Mouse (Mus musculus) heart, embryonic 15.5 days (tissue): ENCODE data around the gene Ccdc155. TPM values are rescaled to one million over a fixed set of nuclear protein-coding genes. Genes with fewer than 3 reads are reported as not detected.

ENCODE experiments used
- ATAC-seq: fragments of 200-750 bp; cut with Nextera tagmentation; replicated peaks from 2 replicates; pipeline ENCODE4 v1.8.0; 2017; ENCODE audit warnings: low read depth, moderate TSS enrichment; ENCODE audit not compliant: insufficient number of reproducible peaks, insufficient read depth, low FRiP score
- H3K27ac ChIP-seq: fragments of 300-500 bp; sonication (generic); 2 replicates; pipeline ENCODE4 v1.5.1; 2015; ENCODE audit warnings: mild to moderate bottlenecking, inconsistent platforms
- H3K27me3 ChIP-seq: fragments of 300-500 bp; sonication (generic); 2 replicates; pipeline ENCODE4 v1.6.1; 2015; ENCODE audit warnings: inconsistent platforms
- H3K36me3 ChIP-seq: fragments of 300-500 bp; sonication (generic); 2 replicates; pipeline ENCODE4 v1.6.1; 2015; ENCODE audit warnings: mild to moderate bottlenecking, inconsistent platforms
- H3K4me1 ChIP-seq: fragments of 300-500 bp; sonication (generic); replicated peaks from 2 replicates; pipeline ENCODE4 v1.6.1; 2015; ENCODE audit warnings: inconsistent platforms
- H3K4me2 ChIP-seq: fragments of 300-500 bp; sonication (generic); 2 replicates; pipeline ENCODE4 v1.6.1; 2015; ENCODE audit warnings: inconsistent platforms, mild to moderate bottlenecking, moderate library complexity
- H3K4me3 ChIP-seq: fragments of 300-500 bp; sonication (generic); 2 replicates; pipeline ENCODE4 v1.5.1; 2015; ENCODE audit warnings: mild to moderate bottlenecking, inconsistent platforms
- H3K9ac ChIP-seq: fragments of 300-500 bp; sonication (generic); 2 replicates; pipeline ENCODE4 v1.6.1; 2015; ENCODE audit warnings: mild to moderate bottlenecking, inconsistent platforms
- H3K9me3 ChIP-seq: fragments of 300-500 bp; sonication (generic); replicated peaks from 2 replicates; pipeline ENCODE4 v1.6.1; 2016; ENCODE audit warnings: inconsistent platforms
- WGBS: fragments of 180-500 bp; shearing (Covaris S2); methylation state at CpG from one replicate; pipeline ENCODE4 v1.1.7; 2015; ENCODE audit warnings: mixed read lengths; 5-methylcytosine and 5-hydroxymethylcytosine counted together
- polyA plus RNA-seq: library from polyadenylated mRNA; unstranded; fragments of >200 nt; fragmentation: Nextera tagmentation; extraction: Ambion mirVana; gene quantifications from 2 replicates; pipeline ENCODE4 v1.2.1, GENCODE M21; 2015

Gene Ccdc155
- 0.53 and 0.80 TPM in 2 replicates for polyA plus RNA-seq

GRCm38 (mm10) chr7:45204380-45205143 is at the start of gene Ccdc155:
Gene Ccdc155 (minus strand): TSS chr7:45204892.
- Histone ChIP-seq H3K4me2 (peak within 1 kb of the TSS; percentile 64), H3K4me3 (peak within 1 kb of the TSS; percentile 49), H3K4me1 (peaks cover 4% of the 10 kb centered on the region; the same call in 1 of the 2 replicates), H3K27me3 (no peaks in the 10 kb centered on the region), H3K36me3 (no peaks in the 10 kb centered on the region), H3K27ac (no peak within 1 kb of the TSS), H3K9me3 (no peaks in the 10 kb centered on the region), H3K9ac (peak within 1 kb of the TSS; percentile 12; the same call in 1 of the 2 replicates)
- peak; percentile 88 for ATAC-seq
- WGBS = 8% methylated on average over 44 of the region's 44 CpGs

DNA sequence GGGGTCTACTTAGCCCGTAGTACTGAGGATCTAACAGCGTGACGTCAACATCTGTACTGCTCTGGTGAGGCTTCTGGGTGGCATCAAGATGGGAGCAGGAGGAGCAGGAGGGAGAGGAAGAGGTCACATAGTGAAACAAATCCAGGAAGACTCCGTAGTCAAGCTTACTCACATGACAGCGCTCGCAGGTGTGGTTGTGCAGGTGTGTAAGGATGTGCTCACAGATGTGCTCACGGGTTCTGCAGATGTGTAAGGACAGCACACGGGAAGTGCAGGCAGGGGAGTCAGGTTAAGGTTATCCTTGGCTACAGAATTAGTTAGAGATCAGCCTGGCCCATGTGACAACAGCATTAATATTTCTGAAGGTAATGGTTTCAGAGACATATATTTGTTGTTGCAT is 49.1 kb upstream of the Ccdc155 start:
- Histone ChIP-seq H3K27ac (no peak overlapping the region), H3K36me3 (no peaks in the 10 kb centered on the region), H3K4me1 (0 out of 2 replicates have a peak, but pooled peaks cover 4% of the 10 kb centered on the region), H3K27me3 (no peaks in the 10 kb centered on the region), H3K4me2 (no peak overlapping the region), H3K9ac (no peak overlapping the region), H3K4me3 (no peak overlapping the region), H3K9me3 (no peaks in the 10 kb centered on the region)
- ATAC-seq = no peak
- WGBS = 86% methylated on average over 8 of the region's 8 CpGs

DNA sequence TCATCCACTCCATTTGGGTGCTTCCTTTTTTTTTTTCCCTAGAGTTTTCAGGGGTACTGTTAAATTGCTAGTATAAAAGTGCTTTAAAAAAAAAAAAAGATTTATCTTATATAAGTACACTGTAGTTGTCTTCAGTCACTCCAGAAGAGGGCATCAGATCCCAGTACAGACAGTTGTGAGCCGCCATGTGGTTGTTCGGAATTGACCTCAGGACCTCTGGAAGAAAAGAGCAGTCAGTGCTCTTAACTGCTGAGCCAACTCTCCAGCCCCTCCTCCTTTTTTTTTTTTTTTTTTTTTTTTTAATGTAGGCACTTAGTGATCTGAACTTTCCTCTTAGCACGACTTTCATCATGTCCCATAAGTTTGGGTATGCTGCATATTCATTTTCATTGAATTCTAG is 43.0 kb upstream of the Ccdc155 start:
- Histone ChIP-seq H3K4me1 (no peaks in the 10 kb centered on the region), H3K4me2 (no peak overlapping the region), H3K9ac (no peak overlapping the region), H3K27ac (no peak overlapping the region), H3K4me3 (no peak overlapping the region), H3K36me3 (no peaks in the 10 kb centered on the region), H3K27me3 (no peaks in the 10 kb centered on the region), H3K9me3 (no peaks in the 10 kb centered on the region)
- ATAC-seq = no peak
- 27% methylated on average over 3 of the region's 3 CpGs for WGBS

DNA sequence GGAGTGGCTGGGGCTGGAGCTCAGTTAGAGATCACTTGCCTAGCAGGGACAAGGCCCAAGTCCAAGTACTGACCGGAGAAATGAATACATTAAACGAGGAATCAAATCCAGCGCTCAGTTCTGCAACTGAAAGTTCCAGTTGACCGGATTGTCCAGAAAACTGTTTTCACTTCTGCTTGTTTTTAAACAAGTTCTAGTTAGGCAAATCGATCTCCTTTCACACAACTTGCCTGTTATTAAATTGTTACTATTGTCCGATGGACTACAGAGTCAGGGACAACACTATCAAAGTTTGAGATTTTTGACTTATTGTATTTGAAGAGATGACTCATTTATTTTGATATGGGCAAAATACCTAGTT is 36.7 kb upstream of the Ccdc155 start:
- peaks cover 12% of the 10 kb centered on the region for H3K4me1 ChIP-seq
- WGBS = 84% methylated on average over 6 of the region's 6 CpGs
- peaks cover 2% of the 10 kb centered on the region; the same call in 1 of the 2 replicates for H3K27me3 ChIP-seq
- no peaks in the 10 kb centered on the region for H3K36me3 ChIP-seq
- no peak overlapping the region for H3K4me3 ChIP-seq
- peak overlapping the region; percentile 55 for H3K4me2 ChIP-seq
- ATAC-seq = no peak
- H3K27ac ChIP-seq = no peak overlapping the region
- H3K9ac ChIP-seq = no peak overlapping the region
- H3K9me3 ChIP-seq = no peaks in the 10 kb centered on the region

- Histone ChIP-seq H3K27ac (no peak within 1 kb of the TSS), H3K27me3 (peaks cover 2% of the 10 kb centered on the region; the same call in 1 of the 2 replicates), H3K9ac (peak within 1 kb of the TSS; percentile 32; the same call in 1 of the 2 replicates), H3K36me3 (no peaks in the 10 kb centered on the region), H3K4me2 (peak within 1 kb of the TSS; percentile 55), H3K4me3 (peak within 1 kb of the TSS; percentile 26), H3K9me3 (no peaks in the 10 kb centered on the region), H3K4me1 (peaks cover 15% of the 10 kb centered on the region)
- WGBS = 20% methylated on average over 53 of the region's 53 CpGs
- 0 out of 2 replicates have a peak, but pooled peaks have one; percentile 28 for ATAC-seq
Measured at GRCm38 (mm10) chr7:45240633-45241388, 36.1 kb upstream of the Ccdc155 start, which contains the start of gene Slc6a16. Gene Slc6a16 (plus strand): TSS chr7:45241085.

- H3K4me2 ChIP-seq = no peak overlapping the region
- H3K36me3 ChIP-seq = no peaks in the 10 kb centered on the region
- no peak overlapping the region for H3K9ac ChIP-seq
- no peak overlapping the region for H3K4me3 ChIP-seq
- H3K27ac ChIP-seq = no peak overlapping the region
- peaks cover 2% of the 10 kb centered on the region; the same call in 1 of the 2 replicates for H3K27me3 ChIP-seq
- no peak for ATAC-seq
- peaks cover 22% of the 10 kb centered on the region for H3K4me1 ChIP-seq
- no peaks in the 10 kb centered on the region for H3K9me3 ChIP-seq
- WGBS = 81% methylated on average over 7 of the region's 7 CpGs
Measured at GRCm38 (mm10) chr7:45240109-45240508, 35.4 kb upstream of the Ccdc155 start.

DNA sequence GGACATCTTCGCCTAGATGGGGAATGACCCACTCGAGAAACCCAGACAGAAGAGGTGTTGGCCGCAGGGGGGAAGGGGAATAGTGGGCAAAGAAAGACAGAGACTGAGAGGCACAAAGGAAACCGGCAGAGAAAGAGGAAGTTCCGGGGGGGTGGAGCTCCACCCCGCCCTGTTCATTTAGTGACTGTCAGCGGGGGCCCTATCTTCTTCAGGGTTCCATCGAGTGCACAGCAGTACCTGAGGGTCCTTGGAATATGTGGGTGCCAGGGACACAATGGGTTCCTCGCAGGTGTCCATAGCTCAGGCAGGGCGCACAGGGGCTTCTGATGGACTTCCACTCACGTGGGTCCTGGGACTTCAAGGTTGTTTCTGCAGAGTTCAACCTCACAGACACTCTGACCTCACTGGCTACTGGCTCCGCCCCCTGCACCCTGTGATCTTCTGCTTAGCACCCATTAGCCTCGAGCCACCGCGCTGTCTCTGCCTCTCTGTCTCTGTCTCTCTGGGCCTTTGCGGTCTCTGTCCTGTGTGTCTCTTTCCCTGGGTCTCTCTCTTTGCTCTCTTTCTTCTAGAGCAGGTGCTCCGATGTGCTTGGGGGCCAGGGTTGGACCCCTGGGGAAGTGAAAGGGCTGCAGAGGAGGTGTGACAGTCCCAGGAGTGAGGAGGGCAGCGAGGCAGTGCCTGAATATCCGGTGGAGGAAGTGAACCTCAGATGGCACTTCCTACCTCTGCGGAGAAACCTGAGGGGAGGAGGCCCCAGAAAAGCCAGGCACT is 34.2 kb upstream of the Ccdc155 start, which contains the start of gene Cd37:
TSS of gene Cd37 (minus strand) at position 393 of the 774 bp plus-strand sequence.
- ATAC-seq = no peak

DNA sequence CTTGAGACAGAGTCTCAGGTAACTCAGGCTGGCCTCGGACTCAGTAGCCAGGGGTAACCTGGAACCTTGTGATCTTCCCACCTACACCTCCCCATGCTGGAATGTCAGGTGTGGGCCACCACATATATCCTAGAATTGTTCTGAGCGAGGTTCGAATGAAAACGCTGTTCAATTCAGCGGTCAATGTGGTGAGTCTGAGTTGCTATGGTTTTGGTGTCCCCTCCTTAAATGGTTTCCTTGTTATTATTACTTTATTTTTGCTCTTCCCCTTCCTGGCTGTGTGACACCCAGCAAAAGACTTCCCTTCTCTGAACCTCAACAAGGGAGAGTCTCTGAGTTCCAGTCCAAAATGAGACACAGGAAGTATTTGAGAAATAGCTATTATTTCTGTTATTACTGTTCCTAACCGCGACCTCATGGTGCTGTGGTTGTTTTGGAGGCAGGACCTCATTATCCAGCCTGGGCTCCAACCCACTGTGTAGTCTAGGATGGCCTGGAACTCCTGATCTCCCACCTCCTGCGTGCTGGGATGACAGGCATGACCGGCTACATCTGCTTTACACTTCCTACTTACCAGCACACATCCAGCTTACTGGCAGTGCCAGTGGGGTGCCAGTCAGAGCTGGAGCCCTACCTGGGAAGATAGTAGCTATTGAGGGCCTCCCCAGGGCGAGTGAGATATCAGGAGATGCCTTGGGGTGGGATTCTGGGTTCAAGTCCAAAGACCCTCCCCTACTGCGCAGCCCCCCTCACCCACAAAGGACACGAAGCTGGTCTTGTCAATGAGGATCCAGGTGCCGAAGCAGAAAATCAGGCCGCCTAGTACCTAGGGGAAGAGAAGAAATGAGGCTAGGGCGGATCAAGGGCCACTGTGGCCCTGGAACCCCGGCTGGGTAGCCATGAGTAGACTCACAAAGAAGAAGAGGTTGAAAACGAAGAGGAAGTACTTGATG is 33.3 kb upstream of the Ccdc155 start:
- H3K36me3 ChIP-seq = peaks cover 1% of the 10 kb centered on the region; the same call in 1 of the 2 replicates
- H3K4me2 ChIP-seq = peak overlapping the region; percentile 21; the same call in 1 of the 2 replicates
- peaks cover 2% of the 10 kb centered on the region; the same call in 1 of the 2 replicates for H3K27me3 ChIP-seq
- H3K9me3 ChIP-seq = no peaks in the 10 kb centered on the region
- peaks cover 43% of the 10 kb centered on the region for H3K4me1 ChIP-seq
- no peak for ATAC-seq
- H3K4me3 ChIP-seq = peak overlapping the region; percentile 20; the same call in 1 of the 2 replicates
- H3K27ac ChIP-seq = 0 out of 2 replicates have a peak overlapping the region, but pooled peaks have one; percentile 8
- 71% methylated on average over 17 of the region's 17 CpGs for WGBS
- H3K9ac ChIP-seq = 0 out of 2 replicates have a peak overlapping the region, but pooled peaks have one; percentile 2

More for the DNA sequence above, 34.2 kb upstream of the Ccdc155 start, which contains the start of gene Cd37:
- 40% methylated on average over 20 of the region's 20 CpGs for WGBS
- Histone ChIP-seq H3K9me3 (no peaks in the 10 kb centered on the region), H3K4me1 (peaks cover 34% of the 10 kb centered on the region), H3K9ac (0 out of 2 replicates have a peak within 1 kb of the TSS, but pooled peaks have one; percentile 2), H3K36me3 (no peaks in the 10 kb centered on the region), H3K4me2 (peak within 1 kb of the TSS; percentile 21; the same call in 1 of the 2 replicates), H3K27ac (0 out of 2 replicates have a peak within 1 kb of the TSS, but pooled peaks have one; percentile 8), H3K4me3 (peak within 1 kb of the TSS; percentile 20; the same call in 1 of the 2 replicates), H3K27me3 (peaks cover 2% of the 10 kb centered on the region; the same call in 1 of the 2 replicates)

DNA sequence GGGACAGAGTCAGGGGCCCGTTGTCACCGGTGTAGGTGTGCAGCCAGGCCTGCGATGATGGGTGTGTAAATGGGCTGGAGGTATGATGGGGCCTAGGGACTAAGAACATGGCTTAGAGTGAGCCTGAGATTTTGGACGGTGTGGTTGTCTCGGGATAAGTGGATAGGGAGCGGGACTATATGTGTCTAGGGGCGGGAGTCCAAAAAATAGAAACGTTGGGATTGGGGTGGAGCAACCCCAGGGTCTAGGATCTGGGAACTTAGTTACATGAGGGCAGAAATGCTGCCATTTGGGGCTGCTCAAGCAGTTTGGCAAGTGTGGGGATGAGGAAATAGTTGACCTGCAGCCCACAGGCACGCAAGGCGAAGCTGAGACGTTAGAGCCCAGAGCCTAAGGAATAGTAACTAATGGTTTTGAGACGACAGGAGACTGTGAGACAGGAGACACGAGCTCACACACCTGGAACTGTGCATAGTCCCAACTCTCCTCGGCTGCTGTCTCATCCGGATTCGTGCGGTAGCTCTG is 31.0 kb upstream of the Ccdc155 start:
- Histone ChIP-seq H3K9ac (peak overlapping the region; percentile 19; the same call in 1 of the 2 replicates), H3K27ac (peak overlapping the region; percentile 41), H3K4me3 (peak overlapping the region; percentile 33), H3K4me1 (peaks cover 46% of the 10 kb centered on the region), H3K27me3 (peaks cover 2% of the 10 kb centered on the region; the same call in 1 of the 2 replicates), H3K9me3 (no peaks in the 10 kb centered on the region), H3K4me2 (peak overlapping the region; percentile 58), H3K36me3 (peaks cover 24% of the 10 kb centered on the region)
- 34% methylated on average over 17 of the region's 17 CpGs for WGBS
- no peak for ATAC-seq
